Mouse (Mus musculus) hindlimb bud, embryonic 11.5 days (tissue): ENCODE data around the gene Pank1.

Source experiments
- DNase-seq: peaks from one replicate; pipeline ENCODE4 v3.0.0-alpha.2; 2012; ENCODE audit warnings: low read depth, low spot score; ENCODE audit errors: extremely low spot score

The Pank1 gene

DNA sequence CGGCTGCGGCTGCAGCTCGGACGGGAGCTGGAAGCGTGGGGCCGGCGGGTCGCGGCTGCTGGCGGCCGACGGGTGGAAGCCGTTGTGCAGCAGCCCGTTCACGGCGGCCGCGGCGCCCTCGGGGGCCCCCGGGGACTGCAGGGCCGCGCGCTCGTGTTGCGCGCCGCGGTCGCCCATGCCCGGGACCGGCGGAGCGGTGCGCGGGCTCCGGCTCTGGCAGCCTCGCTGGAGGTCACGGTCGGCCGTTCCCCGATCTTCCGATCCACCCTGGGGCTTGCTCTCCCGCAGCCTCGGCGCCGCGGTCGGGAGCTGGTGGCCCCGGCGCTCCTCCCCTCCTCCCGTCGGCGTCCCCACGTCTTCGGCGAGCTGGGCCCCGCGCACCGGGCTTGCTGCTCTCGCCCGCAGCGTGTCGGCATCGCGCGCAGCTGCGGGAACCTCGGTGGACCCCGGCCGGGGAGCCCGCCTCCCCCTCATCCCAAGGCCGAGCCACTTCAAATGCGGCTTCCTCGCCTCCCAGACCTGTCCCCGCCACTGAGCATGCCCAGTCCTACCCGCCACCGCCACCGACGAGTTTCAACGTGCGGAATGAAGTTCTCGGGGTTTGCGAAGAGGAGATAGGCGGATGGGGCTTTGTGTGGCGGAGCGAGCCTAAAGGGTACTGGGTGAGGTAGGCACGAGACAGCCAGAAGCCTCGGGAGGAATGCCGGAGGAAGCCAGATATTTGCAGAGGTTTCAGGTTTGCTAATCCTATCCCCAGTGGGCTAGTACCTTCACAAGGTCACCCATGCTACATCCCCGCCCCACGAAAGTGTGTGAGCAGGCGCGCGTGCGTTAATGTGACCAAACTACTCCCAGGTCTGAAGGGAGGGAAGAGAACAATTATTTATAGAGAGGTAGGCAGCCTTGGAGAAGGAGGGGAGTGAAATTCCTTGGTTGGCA lies at the start of gene Pank1:
Gene Pank1 (minus strand): TSS at position 853 of the 939 bp plus-strand sequence.
- no peak for DNase-seq

DNA sequence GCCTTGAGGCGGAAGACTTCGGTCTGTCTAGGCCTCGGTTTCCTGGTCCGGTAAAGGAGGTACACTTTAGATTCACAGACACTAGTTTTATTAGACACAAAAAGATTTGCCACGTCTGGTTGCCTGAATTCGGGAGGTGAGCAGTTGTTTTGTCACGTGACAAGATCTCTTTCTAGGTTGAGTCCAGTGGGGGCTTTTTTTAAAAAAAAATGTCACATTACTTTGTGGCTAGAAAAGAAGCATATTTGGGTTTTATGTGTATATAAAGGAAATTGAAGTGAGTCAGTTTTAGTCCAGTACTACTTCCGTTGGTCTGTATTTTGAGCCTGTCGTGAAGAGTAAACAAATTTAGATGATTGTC lies 43.3 kb upstream of the Pank1 start:
- DNase-seq, result peak; percentile 28

DNA sequence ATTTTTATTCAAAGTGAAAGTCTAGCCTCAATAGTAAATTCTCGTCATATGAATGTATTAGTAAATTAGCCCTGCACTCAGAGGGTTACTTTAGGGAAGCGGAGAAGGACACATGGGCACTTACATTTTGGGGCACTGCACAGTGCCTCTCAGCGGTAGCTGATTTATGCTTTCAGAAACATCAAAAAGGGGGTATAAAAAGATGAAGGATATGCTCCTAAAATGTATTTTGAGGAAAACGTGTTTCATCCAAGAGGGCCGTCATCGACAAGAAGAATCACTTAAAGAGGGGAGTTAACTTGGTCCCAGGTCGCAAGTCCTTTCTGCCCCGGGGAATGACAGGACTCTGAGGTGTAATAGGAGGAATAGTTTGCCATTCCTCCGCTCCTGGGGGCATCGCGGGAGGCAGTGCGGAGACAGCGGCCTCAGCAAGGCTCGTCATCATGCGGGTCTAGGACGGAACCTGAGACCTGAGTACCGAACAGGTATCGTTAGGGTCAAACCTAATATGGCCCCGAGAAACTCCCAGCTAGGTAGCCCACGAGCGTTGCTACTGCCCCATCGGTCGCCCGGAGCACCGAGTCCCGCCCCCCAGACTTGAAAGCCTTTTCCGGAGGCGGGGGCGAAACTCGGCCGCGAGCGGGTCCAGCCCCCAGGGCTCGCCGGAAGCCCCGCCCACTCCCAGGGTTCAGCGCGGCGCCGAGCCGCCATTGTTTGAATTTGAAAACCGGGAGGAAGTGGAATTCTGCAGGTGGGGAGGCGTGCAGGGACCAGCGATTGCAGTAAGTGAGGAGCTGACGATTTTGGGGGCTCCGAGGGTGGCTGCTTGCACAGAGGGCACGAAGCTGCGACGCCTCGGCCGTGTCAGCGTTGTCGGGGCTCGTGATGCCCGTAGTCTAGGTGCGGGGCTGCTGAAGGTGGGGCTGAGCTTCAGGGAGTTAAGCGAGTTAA lies 42.7 kb upstream of the Pank1 start, which contains the start of gene Kif20b:
Gene Kif20b (plus strand): TSS at position 710 of the 951 bp plus-strand sequence.
- DNase-seq, result peak; percentile 50

DNA sequence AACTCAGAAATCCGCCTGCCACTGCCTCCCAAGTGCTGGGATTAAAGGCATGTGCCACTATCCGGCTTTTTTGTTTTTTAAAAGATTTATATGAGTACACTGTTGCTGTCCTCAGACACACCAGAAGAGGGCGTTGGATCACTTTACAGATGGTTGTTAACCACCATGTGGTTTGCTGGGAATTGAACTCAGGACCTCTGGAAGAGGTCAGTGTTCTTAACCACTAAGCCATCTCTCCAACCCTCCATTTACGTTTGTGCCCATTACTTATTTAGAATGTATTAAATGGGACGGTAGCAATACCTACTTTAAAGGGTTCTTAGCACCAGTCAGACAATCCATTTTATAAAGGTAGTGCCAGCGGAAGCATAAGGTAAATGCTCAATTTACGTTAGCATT lies 42.0 kb upstream of the Pank1 start:
- DNase-seq, result peak; percentile 10

DNA sequence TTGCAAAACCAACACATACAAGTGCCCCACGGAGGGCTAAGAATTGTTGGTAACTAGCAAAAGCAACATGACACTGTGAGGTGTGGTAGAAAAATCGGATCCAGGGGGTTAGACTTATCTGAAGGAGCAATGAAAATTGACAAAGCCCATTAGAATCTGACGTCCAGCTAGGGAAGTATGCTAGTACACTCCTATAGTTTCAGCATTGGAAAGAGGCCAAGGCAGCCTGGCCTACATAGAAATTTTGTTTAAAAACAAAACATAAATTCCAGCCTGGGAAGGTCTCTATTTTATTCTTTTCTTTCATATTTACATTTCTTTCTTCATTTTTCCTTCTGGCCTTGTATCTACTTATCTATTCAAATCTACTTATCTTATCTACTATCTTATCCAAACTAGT lies 41.3 kb upstream of the Pank1 start:
- no peak for DNase-seq

DNA sequence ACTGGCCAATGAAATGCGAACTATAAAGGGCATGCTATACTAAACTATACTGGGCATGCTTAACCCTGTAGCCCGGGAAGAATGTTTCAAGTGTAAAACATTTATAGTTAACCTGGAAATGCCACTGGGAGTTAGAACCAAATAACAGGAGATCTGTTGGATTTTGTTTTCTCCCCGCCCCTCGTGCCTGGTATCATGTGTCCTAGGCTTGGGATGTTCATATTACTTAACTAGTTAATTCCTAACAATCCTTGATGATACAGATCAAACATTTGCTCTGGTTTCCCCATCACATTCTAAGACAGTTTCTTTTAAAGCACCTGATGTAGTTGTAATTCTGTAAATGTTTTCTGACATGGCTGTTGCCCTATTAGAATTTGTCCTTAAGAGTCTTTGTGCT lies 40.8 kb upstream of the Pank1 start:
- no peak for DNase-seq

DNA sequence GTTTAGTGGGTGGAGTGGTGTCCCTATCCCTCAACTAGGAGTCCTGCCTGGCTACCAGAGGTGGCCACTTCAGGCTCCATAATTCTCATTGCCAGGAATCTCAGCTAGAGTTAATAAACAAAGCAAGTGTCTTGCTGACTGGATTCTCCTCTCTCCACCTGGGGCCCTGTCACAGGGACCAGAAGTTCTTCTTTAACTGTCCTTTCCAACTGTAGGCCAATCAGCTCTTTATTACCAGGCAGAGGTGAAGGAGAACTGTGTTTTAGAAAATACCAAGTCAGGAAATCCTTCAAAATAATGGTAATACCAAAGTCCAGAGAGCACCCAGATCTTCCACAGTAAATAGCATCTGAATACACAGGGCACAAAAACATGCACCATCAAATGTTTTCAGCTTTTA lies 33.1 kb upstream of the Pank1 start:
- no peak for DNase-seq

DNA sequence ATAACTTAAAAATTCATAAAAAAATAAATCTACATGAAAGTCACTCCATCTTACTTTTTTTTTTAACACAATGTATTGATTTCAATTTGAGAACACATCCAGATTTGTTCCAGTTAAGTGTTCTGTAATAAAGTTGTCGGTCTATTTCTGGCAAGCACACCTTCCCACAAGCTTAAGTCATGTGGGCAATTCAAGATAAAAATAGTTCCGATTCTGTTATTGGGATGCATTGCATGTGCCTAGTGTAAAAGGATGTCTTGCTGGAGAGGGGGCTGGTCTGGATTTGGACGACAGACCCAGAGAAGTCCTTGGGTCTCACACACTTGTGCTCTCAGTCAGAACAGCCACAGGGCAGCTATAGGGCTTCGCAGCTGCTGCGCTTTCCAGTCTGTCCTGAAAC lies 27.5 kb upstream of the Pank1 start:
- no peak for DNase-seq

DNA sequence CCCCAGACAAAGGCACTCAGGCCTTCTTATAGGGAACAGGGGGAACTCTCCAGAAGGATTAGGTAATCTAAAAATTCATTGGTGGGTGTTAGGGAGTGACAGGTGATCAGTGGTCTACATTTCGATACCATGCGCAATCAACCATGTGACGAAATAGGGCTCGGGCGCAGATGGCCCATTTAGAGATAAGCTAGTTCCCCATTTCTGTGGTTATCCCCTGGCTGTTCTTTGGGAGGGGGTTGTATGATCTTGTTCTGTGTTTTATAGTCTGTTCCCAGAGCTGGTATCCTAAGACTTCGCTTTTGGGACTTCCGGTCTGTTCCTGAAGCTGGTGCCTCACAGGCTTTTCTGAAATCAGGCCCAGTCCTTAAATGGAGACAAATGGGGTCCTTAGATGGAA lies 26.2 kb upstream of the Pank1 start:
- no peak for DNase-seq

DNA sequence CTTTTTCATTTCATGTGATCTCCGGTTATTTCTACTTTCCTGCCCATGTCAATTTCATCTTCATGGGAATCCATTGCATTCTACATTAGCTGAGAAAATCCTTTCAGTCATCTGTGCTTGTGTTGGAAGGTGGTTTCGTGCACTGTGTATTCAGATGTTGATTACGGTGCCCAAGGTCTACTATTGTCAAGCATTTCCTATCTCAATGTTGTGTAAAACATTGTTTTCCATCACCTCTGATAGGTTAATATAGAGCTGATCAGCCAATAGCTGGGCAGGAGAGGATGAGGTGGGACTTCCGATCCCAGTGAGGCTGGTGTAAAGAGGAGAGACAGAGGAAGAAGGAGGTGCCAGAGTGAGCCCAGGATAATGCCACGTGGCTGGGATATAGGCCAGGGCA lies 24.8 kb upstream of the Pank1 start:
- no peak for DNase-seq

DNA sequence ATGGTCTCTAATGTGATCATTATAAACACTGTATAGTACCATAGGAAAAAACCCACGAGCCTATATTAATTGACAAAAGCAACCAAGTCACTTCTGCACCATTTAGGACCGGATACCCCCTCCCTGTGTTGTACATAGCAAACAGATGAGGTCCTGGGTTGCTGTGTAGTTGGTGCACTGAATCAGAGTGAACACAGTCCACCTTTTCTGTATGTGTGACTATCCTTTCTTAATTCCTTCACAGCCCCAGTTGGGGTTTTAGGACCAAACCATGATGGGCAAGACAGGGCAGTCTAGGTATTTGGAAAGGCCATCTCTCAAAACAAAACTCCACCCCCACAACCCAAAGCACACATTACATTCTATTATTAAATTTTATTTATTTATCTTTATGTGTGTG lies 22.5 kb upstream of the Pank1 start:
- no peak for DNase-seq

DNA sequence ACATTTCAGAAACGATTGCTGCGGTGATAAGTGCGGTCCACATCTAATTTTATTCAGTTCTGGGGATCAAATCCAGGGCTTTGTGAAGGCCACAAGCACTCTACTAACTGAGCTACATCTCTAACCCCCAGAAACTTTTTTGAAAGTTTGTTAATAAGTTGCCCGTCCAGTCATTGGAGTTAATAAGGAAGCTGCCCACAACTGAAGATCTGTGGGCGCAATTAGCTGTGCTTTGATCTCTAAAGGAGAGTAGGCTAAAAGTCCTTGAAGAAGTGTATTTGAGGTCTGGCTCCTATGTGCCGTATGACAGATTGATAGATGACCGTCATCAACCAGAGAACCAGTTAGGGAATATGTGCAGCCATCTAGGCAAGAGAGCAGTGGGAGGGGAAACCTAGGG lies 22.0 kb upstream of the Pank1 start:
- DNase-seq, result no peak

DNA sequence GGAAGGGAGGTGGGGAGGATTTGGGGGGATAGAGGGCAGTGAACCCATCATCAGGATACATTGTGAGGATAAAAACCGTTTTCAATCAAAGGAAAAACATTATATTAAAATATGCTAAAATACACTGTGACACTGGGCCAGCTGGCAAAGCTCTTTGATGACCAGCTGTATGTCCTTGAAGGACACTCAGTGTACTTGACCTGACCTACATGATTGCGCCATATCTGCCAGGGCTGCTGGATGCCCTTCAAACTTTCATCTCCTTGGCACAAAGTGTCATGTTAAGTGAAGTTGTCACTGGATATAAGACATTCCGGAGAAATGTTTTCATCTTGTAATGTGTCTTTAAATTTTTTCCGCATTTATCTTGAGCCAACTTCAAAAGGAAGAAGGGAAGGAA lies 19.7 kb upstream of the Pank1 start:
- DNase-seq, result no peak

DNA sequence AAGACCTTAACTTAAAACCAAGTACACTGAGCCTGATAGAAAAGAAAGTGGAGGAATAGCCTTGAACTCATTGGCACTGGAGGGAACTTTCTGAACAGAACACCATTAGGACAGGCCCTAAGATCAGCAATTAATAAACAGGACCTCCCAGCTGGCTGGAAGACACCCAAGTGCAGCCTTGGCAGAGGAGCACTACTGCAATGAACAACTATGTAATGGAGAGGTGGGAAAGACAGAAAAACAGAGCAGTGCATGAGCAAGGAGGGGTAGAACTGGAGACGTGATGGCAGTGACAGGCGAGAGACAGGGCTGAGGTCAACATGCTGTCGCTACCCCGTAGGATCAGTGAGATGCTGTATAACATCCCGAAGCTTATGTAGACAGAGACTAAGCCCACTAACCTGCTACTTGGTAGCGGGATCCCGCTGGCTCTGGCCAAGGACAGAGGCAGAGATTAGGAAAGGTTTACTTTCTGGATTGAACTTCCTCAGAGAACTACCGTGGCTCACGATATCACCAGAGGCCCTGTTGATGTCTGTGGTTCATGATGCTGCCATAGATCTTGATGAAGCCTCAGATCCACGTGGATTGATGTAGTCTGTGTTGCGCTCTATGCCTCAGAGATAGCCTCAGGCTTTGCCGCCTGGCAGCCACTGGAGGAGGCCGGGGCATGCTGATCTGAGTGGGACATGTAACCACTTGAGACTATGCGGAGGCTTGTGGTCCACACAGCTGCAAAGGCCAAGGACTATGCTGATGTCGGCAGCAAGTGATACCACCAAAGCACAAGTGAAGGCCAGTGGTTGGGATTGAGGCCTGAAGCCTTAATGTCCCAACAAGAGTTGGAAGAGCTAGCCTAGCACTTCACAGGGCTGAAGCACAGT lies 18.1 kb upstream of the Pank1 start:
- no peak for DNase-seq

DNA sequence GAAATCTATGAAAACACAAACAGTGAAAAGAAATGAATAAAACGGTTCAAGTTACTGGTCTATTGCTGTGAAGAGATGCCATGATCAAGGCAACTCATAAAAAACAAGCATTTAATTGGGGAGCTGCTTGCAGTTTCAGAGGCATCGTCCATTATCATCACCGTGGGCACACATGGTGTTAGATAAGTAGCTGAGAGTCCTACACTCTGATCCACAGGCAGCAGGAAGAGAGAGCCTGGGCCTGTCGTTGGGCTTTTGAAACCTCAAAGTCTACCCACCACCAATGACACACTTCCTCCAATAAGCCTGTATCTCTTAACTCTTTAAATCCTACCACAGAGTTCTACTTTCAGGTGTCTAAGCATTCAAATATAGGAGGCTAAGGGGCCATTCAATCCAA lies 15.8 kb upstream of the Pank1 start:
- no peak for DNase-seq

DNA sequence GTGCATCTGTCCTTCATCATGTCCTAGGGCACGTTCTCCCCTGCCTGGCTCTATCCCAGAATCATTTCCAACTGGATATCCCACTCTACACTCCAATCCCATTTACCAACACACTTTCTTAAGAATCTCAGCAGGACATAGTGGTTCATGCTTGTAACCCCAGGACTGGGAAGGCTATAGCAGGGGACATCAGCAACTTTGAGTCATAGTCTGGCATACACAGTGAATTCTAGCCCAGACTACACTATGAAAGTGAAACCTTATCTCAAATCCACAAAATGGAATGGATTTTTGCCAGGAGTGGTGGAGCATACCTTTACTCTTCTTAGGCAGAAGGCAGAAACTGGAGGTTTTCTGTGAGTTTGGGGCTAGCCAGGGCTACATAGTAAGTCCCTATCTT lies 12.3 kb upstream of the Pank1 start:
- DNase-seq, result no peak

DNA sequence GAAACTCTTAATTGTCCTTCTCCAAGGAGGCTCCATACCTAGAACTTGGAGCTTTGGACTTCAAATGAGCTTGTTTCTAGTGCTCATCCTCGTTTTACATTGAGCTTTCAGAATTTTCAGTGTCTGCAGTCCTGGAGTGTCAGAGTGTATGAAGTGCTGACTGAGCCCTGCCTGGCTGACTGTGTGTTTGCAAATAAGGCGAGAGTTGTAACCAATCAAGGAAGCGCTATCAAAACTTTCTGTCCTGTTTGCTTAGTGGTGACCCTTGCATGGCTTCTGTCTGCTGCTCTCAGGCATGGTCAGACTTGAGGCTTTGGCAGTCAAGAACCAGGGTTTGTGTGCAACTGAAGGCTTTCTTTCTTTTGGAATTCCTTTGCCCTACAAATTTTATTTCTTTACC lies 11.7 kb upstream of the Pank1 start:
- DNase-seq, result no peak

DNA sequence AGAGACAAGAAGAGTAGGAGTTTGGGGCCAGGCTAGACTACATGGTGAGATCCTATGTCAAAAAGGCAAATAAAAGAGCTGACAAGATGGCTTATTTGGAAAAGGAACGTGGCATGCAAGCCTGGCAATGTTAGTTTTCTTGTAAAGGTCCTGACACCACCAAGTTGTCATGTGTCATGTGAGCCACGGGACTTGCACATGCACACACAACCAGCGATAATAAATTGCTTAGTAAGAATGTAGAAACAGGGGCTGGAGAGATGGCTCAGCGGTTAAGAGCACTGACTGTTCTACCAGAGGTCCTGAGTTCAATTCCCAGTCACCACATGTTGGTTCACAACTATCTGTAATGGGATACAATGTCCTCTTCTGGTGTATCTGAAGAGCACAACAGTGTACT lies 7.1 kb upstream of the Pank1 start:
- no peak for DNase-seq

DNA sequence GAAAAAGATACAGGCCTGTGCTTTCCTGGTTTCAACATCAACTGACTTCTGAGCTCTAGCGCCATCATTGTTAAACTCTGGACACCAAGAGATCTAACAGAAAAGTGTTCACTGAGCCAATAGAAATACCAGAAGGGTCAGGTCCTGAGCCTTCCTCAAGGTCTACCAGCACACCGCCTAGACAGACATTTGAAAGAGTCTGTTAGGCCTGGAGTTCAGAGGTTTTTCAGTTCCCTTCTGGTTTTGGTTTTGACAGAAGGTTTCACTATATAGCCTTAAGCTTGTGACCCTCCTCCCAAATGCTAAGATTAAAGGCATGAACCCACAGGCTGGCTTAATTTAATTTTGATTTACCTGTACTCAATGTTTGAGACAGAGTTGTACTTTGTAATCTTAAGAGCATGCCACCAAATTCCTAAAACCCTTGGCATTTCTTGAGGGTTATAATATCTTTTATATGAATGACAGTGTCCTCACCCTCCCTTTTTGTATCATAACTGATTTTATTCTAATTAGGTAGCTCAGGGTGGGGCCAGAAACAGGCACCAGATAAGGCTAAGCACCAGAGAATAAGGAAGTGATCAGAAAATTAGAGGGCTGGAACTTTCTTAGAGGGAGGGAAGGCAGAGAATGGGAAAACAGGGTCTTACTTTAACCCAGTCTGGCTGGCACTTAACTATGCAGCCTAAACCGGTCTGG lies 4.4 kb upstream of the Pank1 start:
- no peak for DNase-seq

DNA sequence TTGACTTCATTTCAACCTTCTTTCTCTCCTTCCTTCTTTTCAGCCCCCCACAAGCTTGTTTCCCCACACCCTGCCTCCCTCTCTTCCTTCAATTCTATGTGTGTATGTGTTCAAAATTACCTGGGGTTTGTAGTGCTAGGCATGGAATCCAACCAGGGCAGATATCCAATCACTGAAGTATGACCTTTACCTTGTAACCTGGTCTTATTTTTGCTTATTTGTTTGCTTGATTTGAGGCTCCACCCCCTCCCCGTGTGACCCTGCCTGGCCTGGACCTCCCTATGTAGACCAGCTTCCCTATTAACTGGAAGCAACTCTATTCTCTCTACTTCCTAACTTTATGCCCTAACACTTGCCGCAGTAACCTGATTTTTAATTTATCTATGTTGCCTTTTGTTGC lies 3.2 kb upstream of the Pank1 start:
- DNase-seq, result no peak
